Mouse (Mus musculus) c-Kit-positive CD71-positive TER-119-negative erythroid progenitor cells, embryonic 14.5 days (primary cell): Measurements from ENCODE around the gene Ccnk.

Experiments
- DNase-seq: peaks from one replicate; pipeline ENCODE4 v3.0.0-alpha.2; 2013; ENCODE audit warnings: low read depth

The Ccnk gene

DNA sequence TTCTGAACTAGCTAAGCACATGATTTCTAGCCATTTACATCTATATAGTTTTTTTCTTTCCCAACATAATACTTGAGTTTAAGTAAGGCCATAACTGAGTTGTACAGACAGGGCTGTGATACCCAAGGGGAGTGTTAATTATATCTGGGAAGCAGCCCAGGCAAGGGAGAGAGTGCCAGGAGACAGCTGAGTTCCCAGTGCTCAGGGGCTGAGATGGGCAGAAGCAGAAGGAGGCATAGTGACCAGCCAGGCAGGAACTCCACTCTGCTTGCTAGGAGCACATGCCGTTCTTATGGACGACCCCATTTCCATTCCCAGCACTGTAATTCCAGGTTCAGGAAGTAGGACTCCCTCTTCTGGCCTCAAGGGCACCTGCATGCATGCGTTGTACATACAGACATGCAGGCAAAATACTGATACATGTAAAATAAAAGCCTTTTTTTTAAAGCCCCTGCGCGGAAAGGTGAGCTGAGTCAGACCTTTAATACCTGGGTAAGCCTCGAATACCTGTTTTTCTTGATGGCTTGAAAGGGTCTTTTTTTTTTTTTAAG is 8.2 kb downstream of the Ccnk start:
- no peak for DNase-seq

GRCm38 (mm10) chr12:108193878-108194277 is 14.5 kb downstream of the Ccnk start:
- no peak for DNase-seq

DNA sequence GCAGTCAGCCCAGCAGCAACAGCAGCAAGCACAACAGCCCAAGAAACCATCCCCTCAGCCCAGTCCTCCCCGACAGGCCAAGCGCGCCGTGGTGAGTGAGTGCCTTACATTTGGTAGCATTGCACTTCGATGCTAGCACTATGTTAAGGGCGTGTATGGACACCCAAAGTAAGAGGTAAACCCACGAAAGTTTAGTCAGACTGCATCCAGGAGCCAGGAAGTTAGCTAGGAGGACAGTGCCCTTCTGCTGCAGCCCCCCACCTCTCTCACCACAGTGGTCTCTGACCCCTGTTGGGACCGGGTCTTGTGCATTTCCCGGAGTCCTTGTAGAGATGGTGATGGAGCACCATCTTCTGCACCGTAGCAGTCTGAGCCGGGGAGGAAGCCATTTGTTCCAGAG is 16.4 kb downstream of the Ccnk start:
- DNase-seq: no peak

- no peak for DNase-seq
These were observed 19.1 kb downstream of the Ccnk start for GRCm38 (mm10) chr12:108198447-108198846.

DNA sequence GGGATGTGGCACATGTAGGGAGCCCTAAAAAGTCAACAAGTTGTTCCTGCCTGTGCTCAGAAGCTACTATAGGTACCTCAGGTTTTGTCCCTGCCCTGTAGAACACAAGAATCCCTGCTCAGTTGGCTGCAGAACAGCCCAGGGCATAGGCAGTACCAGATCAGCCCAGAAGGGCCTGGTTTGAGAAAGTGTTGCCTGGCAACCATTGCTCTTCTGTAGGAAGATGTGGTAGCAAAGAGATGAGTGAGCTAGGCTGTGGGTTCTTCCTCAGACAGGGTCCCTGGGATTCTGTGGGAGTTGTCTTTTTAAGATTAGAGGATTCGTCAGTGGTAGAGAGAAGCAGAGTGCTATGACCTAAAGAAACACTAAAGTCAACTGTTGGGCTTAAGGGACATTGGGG is 20.7 kb downstream of the Ccnk start:
- DNase-seq: no peak

DNA sequence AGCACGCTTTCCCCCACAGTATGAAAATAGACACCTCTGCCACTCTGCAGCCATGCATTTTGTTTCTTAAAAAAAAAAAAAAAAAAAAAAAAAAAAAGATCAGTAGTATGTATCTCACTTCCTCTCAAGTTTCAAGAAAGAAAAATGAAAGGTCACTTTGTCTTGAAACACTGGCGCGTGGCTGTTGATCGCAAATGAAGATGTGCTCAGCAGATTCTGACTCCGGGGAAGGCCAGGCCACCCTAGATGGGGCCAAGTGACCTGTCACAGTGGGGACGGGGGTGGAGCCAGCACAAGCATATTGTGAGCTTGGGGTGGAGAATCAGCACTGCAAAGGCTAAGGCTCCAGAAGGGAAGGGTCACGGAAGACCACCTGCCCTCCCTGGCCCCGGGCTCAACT is 24.5 kb downstream of the Ccnk start:
- DNase-seq: no peak

DNA sequence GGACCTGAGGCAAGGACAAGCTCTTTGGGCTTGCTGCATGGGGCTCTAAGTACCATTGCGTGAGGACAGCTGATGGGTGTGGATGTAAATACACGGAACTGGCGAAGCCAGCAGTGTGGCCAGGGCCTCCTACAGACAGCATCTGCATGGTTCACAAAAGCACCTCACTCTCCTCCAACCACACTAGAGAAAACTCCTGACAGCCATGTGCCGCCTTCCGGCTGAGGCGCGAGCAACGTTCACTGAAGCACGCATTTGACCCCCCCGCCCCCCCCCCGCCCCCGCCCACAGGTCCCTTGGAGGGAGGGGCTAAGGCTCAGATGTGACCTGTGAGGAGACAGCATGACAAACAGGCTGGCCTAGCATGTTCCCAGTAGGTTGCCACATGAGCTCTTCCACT is 25.6 kb downstream of the Ccnk start:
- DNase-seq: no peak

- peak; percentile 39 for DNase-seq
These were observed 27.3 kb downstream of the Ccnk start for GRCm38 (mm10) chr12:108206641-108207040.

- DNase-seq: no peak
These were observed 28.8 kb downstream of the Ccnk start for GRCm38 (mm10) chr12:108208216-108208615.

GRCm38 (mm10) chr12:108208726-108209438 is 29.5 kb downstream of the Ccnk start:
- DNase-seq: peak; percentile 27

- DNase-seq: no peak
These were observed 31.2 kb downstream of the Ccnk start for GRCm38 (mm10) chr12:108210623-108211022.

- DNase-seq: no peak
These were observed 32.7 kb downstream of the Ccnk start for GRCm38 (mm10) chr12:108212071-108212470.

- no peak for DNase-seq
These were observed 33.1 kb downstream of the Ccnk start for GRCm38 (mm10) chr12:108212476-108212875.

GRCm38 (mm10) chr12:108213090-108214041 is 34.0 kb downstream of the Ccnk start:
- DNase-seq: no peak

DNA sequence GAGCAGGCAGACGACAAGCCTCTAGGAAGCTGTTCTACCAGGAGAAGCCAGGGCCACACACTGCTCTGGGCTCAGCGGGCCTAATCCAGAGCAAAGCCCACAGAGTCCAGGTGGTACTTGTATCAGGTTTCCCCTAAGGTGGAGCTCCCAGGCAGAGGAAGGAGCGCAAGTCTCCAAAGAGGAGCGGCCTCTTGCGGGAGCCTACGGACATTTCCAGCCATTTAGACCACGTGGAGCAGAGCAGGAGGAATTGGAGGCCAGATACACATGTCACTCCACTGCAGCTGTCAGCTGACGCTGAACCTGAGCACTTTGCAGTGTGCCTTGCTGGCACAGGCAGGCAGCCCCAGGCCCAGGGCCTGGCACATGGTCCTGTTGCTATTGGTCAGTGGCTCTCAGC is 35.7 kb downstream of the Ccnk start:
- no peak for DNase-seq

GRCm38 (mm10) chr12:108216611-108217370 is 37.4 kb downstream of the Ccnk start:
- no peak for DNase-seq

DNA sequence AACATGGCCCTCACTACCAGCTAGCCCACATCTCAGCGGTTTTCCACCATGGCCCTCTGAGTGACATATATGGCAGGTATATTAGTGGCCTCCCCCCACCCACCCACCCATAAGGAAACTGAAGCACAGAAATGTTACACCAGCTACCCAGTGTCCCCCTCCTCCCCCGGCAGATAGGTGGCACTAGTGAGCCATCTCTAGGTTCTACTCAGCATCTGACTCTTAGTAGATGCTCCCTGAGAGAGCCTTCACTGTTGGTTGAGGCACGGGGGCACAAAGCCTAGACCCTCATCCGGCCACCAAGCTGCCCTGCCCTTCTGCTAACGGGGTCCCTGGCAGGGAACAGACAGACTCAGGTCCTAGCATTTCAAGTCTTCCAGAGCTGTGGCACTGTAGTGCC is 38.2 kb downstream of the Ccnk start:
- peak; percentile 28 for DNase-seq

DNA sequence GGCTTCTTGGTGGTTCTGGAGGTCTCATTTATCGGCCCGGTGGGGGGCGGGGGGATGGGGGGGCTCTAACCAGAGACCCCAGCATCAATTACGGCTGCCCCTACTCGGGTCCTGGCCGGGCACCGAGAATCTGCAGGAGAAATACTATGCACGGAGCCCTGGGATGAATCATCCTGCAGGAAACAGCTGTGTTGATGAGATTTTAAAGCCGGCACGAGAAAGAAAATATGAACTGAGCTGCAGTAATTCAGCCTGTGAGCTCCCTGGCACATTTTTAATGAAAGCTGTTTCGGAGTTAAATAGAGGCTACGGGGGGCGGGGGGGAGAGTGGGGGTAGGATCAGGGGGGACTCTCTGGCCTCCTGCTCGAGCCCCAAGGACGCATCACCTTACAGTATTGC is 39.8 kb downstream of the Ccnk start:
- DNase-seq: no peak

GRCm38 (mm10) chr12:108219825-108220616 is 40.6 kb downstream of the Ccnk start:
- no peak for DNase-seq

DNA sequence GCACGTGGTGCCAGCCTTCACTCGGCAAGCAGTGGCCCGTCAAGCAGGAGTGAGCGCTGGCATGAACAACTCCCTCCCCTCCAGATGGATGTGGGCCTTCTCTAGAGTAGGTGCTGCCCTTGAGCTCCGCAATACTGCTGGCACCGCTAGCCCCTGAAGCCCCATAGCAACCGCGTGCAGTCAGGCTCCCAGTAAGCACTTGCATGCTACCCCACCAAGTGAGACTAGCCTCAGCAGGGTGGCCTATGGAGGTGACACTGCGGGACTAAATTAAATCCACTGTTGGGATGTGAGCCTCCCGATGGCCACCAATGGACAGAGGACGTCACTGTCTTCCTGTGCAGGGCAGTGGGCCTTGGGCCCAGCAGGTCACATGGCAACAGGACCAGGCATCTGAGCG is 41.2 kb downstream of the Ccnk start:
- DNase-seq: no peak

- no peak for DNase-seq
These were observed 41.8 kb downstream of the Ccnk start for GRCm38 (mm10) chr12:108221206-108221605.
